Mouse (Mus musculus): ENCODE measurements at regions not wholly inside any gene's neighbourhood (a gene's known extent, or its start where the extent isn't known, plus 50 kb on each side); places are given as distances from the start of the nearest gene placed in this dataset.

DNA sequence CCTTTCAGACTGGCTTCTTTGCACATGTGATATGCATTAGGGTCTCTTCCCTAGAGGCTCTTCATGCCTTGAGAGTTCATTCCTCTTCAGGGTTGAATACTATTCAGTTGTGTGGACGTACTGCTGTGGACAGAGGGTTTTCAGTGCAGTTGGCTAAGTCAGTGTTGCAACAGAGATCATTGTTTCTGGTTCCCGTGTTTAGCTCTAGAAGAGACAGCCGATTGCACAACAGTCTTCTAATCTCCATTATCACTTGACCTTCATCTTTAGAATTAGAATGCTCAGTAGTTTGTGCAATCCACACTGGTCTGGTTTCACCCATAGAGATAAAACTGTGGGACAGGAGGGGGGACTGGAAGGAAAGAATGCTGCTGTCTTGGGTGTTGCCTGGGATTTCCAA lies 381.7 kb upstream of the Runx1 start:
- DNase-seq = no peak
- Histone ChIP-seq H3K27ac (ENCODE audit: insufficient read depth, low read depth, low read length) (no peak overlapping the region), H3K36me3 (ENCODE audit: control insufficient read depth, insufficient read depth, low read length) (no peaks in the 10 kb centered on the region), H3K4me1 (ENCODE audit: control insufficient read depth, insufficient read depth, low read length) (no peaks in the 10 kb centered on the region), H3K27me3 (replicated peaks; ENCODE audit: control insufficient read depth, insufficient read depth, low read length) (no peaks in the 10 kb centered on the region), H3K4me3 (ENCODE audit: insufficient read depth, low read depth, low read length) (no peak overlapping the region)
- TF ChIP-seq POLR2A (IDR thresholded peaks at IDR 0.05; ENCODE audit: low read depth, low read length) = no peak
- WGBS = 82% methylated on average over 3 of the region's 3 CpGs

GRCm38 (mm10) chr16:93207217-93207616 lies 381.3 kb upstream of the Runx1 start:
- H3K4me3 ChIP-seq (ENCODE audit: insufficient read depth, low read depth, low read length) = no peak overlapping the region
- H3K36me3 ChIP-seq (ENCODE audit: control insufficient read depth, insufficient read depth, low read length) = no peaks in the 10 kb centered on the region
- H3K4me1 ChIP-seq (ENCODE audit: control insufficient read depth, insufficient read depth, low read length) = no peaks in the 10 kb centered on the region
- WGBS = 94% methylated on average over 5 of the region's 5 CpGs
- no peak overlapping the region for H3K27ac ChIP-seq (ENCODE audit: insufficient read depth, low read depth, low read length)
- H3K27me3 ChIP-seq (replicated peaks; ENCODE audit: control insufficient read depth, insufficient read depth, low read length) = no peaks in the 10 kb centered on the region
- no peak for DNase-seq
- no peak for TF ChIP-seq POLR2A (IDR thresholded peaks at IDR 0.05; ENCODE audit: low read depth, low read length)
- TF ChIP-seq CTCF (conservative IDR thresholded peaks at IDR 0.05; ENCODE audit: insufficient read depth, insufficient read length, low read depth, low read length) = no peak

GRCm38 (mm10) chr16:93206325-93206724 lies 380.4 kb upstream of the Runx1 start:
- Histone ChIP-seq H3K4me3 (ENCODE audit: insufficient read depth, low read depth, low read length) (no peak overlapping the region), H3K4me1 (ENCODE audit: control insufficient read depth, insufficient read depth, low read length) (no peaks in the 10 kb centered on the region), H3K27ac (ENCODE audit: insufficient read depth, low read depth, low read length) (no peak overlapping the region), H3K27me3 (replicated peaks; ENCODE audit: control insufficient read depth, insufficient read depth, low read length) (no peaks in the 10 kb centered on the region), H3K36me3 (ENCODE audit: control insufficient read depth, insufficient read depth, low read length) (no peaks in the 10 kb centered on the region)
- no peak for DNase-seq
- no peak for TF ChIP-seq CTCF (conservative IDR thresholded peaks at IDR 0.05; ENCODE audit: insufficient read depth, insufficient read length, low read depth, low read length)
- WGBS = 85% methylated on average over 4 of the region's 4 CpGs

DNA sequence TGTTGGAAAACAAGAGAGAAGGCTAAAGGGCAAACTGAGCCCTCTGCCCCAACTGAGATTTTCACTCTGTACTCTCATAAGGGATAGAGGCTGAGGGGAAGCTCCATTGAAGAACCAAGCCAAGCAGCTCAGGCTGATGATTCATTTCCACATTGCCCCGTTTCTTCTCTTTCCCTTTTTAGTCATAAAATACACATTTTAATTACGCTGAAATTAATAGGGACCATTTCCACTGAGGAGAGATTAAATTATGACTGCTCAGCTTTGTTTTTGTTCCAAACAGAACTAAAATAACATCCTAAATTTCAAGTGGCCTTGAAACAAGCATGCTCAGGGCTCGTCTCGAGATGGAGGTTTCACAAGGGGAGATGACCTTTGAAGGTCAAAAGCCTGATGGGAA lies 378.7 kb upstream of the Runx1 start:
- DNase-seq = no peak
- WGBS = 51% methylated on average over 4 of the region's 4 CpGs
- no peaks in the 10 kb centered on the region for H3K36me3 ChIP-seq (ENCODE audit: control insufficient read depth, insufficient read depth, low read length)
- H3K4me3 ChIP-seq (ENCODE audit: insufficient read depth, low read depth, low read length) = no peak overlapping the region
- H3K27ac ChIP-seq (ENCODE audit: insufficient read depth, low read depth, low read length) = no peak overlapping the region
- no peaks in the 10 kb centered on the region for H3K27me3 ChIP-seq (replicated peaks; ENCODE audit: control insufficient read depth, insufficient read depth, low read length)
- TF ChIP-seq POLR2A (IDR thresholded peaks at IDR 0.05; ENCODE audit: low read depth, low read length) (no peak), CTCF (conservative IDR thresholded peaks at IDR 0.05; ENCODE audit: insufficient read depth, insufficient read length, low read depth, low read length) (no peak)
- H3K4me1 ChIP-seq (ENCODE audit: control insufficient read depth, insufficient read depth, low read length) = no peaks in the 10 kb centered on the region

- H3K27ac ChIP-seq (ENCODE audit: insufficient read depth, low read depth, low read length) = no peak overlapping the region
- no peak for DNase-seq
These were observed 376.6 kb upstream of the Runx1 start for GRCm38 (mm10) chr16:93202591-93202990.

GRCm38 (mm10) chr16:93197300-93197699 lies 371.4 kb upstream of the Runx1 start:
- H3K4me1 ChIP-seq (ENCODE audit: control insufficient read depth, insufficient read depth, low read length) = no peaks in the 10 kb centered on the region
- H3K36me3 ChIP-seq (ENCODE audit: control insufficient read depth, insufficient read depth, low read length) = no peaks in the 10 kb centered on the region
- H3K27me3 ChIP-seq (replicated peaks; ENCODE audit: control insufficient read depth, insufficient read depth, low read length) = no peaks in the 10 kb centered on the region
- DNase-seq = no peak
- TF ChIP-seq CTCF (conservative IDR thresholded peaks at IDR 0.05; ENCODE audit: insufficient read depth, insufficient read length, low read depth, low read length) = no peak
- TF ChIP-seq POLR2A (IDR thresholded peaks at IDR 0.05; ENCODE audit: low read depth, low read length) = no peak
- no peak overlapping the region for H3K4me3 ChIP-seq (ENCODE audit: insufficient read depth, low read depth, low read length)
- 79% methylated on average over 8 of the region's 8 CpGs for WGBS
- no peak overlapping the region for H3K27ac ChIP-seq (ENCODE audit: insufficient read depth, low read depth, low read length)

More at GRCm38 (mm10) chr16:93202591-93202990, 376.6 kb upstream of the Runx1 start:
- no peaks in the 10 kb centered on the region for H3K4me1 ChIP-seq (ENCODE audit: control insufficient read depth, insufficient read depth, low read length)
- TF ChIP-seq POLR2A (IDR thresholded peaks at IDR 0.05; ENCODE audit: low read depth, low read length) (no peak), CTCF (conservative IDR thresholded peaks at IDR 0.05; ENCODE audit: insufficient read depth, insufficient read length, low read depth, low read length) (no peak)
- H3K4me3 ChIP-seq (ENCODE audit: insufficient read depth, low read depth, low read length) = no peak overlapping the region
- H3K27me3 ChIP-seq (replicated peaks; ENCODE audit: control insufficient read depth, insufficient read depth, low read length) = no peaks in the 10 kb centered on the region
- no peaks in the 10 kb centered on the region for H3K36me3 ChIP-seq (ENCODE audit: control insufficient read depth, insufficient read depth, low read length)

DNA sequence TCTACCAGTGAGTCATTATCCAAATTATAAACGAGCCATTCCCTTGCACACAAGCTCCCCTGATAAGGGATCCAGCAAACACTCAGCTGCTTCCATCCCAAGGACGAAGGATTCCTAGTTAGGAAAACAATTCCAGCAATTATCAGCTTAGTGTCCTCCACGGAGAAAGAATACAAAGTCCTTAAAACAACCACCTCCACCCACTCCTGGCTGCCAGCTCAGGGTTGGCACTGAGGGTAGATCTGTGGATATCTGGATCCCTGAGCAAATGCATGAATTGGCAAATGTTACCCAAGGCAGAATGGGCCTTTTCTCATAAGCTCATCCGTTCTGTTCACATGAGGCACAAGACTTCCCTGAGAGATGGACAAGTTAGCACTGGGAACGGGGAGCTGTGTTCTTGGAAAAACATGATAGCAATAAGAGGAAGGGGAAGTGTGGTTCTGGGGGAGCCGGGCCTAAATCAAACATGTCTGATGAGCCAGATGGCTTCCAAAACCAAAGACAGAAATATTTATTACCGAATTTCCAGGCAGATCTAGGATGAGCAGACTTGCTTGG lies 368.1 kb upstream of the Runx1 start:
- 77% methylated on average over 7 of the region's 7 CpGs for WGBS
- Histone ChIP-seq H3K27ac (ENCODE audit: insufficient read depth, low read depth, low read length) (no peak overlapping the region), H3K4me1 (ENCODE audit: control insufficient read depth, insufficient read depth, low read length) (no peaks in the 10 kb centered on the region), H3K4me3 (ENCODE audit: insufficient read depth, low read depth, low read length) (no peak overlapping the region), H3K36me3 (ENCODE audit: control insufficient read depth, insufficient read depth, low read length) (no peaks in the 10 kb centered on the region), H3K27me3 (replicated peaks; ENCODE audit: control insufficient read depth, insufficient read depth, low read length) (no peaks in the 10 kb centered on the region)
- TF ChIP-seq POLR2A (IDR thresholded peaks at IDR 0.05; ENCODE audit: low read depth, low read length) (no peak), CTCF (conservative IDR thresholded peaks at IDR 0.05; ENCODE audit: insufficient read depth, insufficient read length, low read depth, low read length) (no peak)
- no peak for DNase-seq

DNA sequence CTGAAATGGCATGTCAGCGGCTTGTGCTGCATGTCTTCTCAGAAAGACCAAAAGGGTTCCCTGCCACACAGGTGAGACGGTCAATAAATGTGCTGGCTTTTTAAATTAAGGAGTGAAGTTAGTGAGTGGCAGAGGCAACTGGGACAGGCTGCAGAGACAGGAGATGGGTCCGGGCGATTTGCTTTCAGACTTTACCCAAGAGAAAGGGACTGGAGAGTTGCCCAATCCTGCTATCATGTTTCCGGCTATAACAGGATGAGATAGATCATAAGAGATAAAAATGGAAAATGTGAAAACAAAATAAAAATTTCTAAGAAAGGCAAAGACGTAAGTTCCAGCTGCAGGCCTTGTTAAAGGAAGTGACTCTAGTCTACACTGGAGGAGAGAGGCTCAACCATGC lies 367.3 kb upstream of the Runx1 start:
- 73% methylated on average over 6 of the region's 6 CpGs for WGBS
- H3K4me3 ChIP-seq (ENCODE audit: insufficient read depth, low read depth, low read length) = no peak overlapping the region
- TF ChIP-seq CTCF (conservative IDR thresholded peaks at IDR 0.05; ENCODE audit: insufficient read depth, insufficient read length, low read depth, low read length) (no peak), POLR2A (IDR thresholded peaks at IDR 0.05; ENCODE audit: low read depth, low read length) (no peak)
- no peaks in the 10 kb centered on the region for H3K27me3 ChIP-seq (replicated peaks; ENCODE audit: control insufficient read depth, insufficient read depth, low read length)
- H3K4me1 ChIP-seq (ENCODE audit: control insufficient read depth, insufficient read depth, low read length) = no peaks in the 10 kb centered on the region
- peak; percentile 12 for DNase-seq
- H3K36me3 ChIP-seq (ENCODE audit: control insufficient read depth, insufficient read depth, low read length) = no peaks in the 10 kb centered on the region
- no peak overlapping the region for H3K27ac ChIP-seq (ENCODE audit: insufficient read depth, low read depth, low read length)

Measured in kidney, adult 2 months (tissue).